Mouse (Mus musculus): Measurements from ENCODE around the gene Mtor. TPM values are rescaled to one million over a fixed set of nuclear protein-coding genes. Genes with fewer than 3 reads are reported as not detected.

The Mtor gene
- polyA plus RNA-seq, 1 experiment, result not detected

DNA sequence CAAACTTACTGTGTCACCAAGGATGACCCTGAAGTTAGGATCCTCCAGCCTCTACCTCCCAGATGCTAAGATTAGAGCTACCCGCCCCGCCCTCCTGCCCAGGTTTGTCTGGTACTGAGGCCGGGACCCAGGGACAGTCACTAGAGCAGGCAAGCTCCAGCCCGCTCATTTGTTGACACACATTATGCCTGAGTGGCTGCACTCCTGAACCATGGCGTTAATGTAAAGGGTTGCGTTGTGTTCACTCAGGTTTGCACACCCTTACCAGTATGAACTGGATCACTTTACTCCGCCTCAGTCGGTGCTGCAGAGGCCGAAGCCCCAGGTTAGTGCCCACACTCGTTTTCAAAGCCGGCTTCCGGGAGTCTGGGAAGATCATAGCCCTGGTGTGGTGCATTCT lies 115.2 kb downstream of the Mtor start:
- H3K4me3 ChIP-seq (ENCODE audit: insufficient read depth, low read depth, low read length), result no peak overlapping the region
- TF ChIP-seq CTCF (IDR thresholded peaks at IDR 0.05; ENCODE audit: insufficient read depth, low read depth, low read length) (no peak), POLR2A (IDR thresholded peaks at IDR 0.05; ENCODE audit: insufficient read depth, low read depth, low read length) (no peak)
- no peaks in the 10 kb centered on the region for H3K4me1 ChIP-seq (ENCODE audit: control insufficient read depth, insufficient read depth, low read length)
- H3K27ac ChIP-seq (ENCODE audit: insufficient read depth, low read depth, low read length), result no peak overlapping the region
- 96% methylated on average over 12 of the region's 12 CpGs for WGBS

DNA sequence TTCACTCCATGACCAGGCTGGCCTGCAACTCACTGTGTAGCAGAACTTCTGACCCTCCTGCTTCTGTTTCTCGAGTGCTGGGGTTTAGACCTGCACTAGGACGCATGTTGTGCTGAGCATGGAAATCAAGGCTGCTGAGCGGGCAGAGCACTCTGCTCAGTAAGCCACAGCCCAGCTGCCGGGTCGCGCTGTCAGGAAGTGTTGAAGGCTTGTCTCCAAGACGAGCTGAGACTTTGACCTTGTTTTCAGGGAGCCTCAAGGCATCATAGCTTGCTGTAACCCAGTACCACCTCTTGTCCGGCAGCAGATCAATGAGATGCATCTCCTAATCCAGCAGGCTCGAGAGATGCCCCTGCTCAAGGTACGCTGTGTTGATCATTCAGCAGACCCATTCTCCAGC lies 121.7 kb downstream of the Mtor start:
- no peak for TF ChIP-seq POLR2A (IDR thresholded peaks at IDR 0.05; ENCODE audit: insufficient read depth, low read depth, low read length)
- TF ChIP-seq CTCF (IDR thresholded peaks at IDR 0.05; ENCODE audit: insufficient read depth, low read depth, low read length), result no peak
- 90% methylated on average over 10 of the region's 10 CpGs for WGBS
- Histone ChIP-seq H3K27ac (ENCODE audit: insufficient read depth, low read depth, low read length) (no peak overlapping the region), H3K4me1 (ENCODE audit: control insufficient read depth, insufficient read depth, low read length) (no peaks in the 10 kb centered on the region), H3K4me3 (ENCODE audit: insufficient read depth, low read depth, low read length) (no peak overlapping the region)

DNA sequence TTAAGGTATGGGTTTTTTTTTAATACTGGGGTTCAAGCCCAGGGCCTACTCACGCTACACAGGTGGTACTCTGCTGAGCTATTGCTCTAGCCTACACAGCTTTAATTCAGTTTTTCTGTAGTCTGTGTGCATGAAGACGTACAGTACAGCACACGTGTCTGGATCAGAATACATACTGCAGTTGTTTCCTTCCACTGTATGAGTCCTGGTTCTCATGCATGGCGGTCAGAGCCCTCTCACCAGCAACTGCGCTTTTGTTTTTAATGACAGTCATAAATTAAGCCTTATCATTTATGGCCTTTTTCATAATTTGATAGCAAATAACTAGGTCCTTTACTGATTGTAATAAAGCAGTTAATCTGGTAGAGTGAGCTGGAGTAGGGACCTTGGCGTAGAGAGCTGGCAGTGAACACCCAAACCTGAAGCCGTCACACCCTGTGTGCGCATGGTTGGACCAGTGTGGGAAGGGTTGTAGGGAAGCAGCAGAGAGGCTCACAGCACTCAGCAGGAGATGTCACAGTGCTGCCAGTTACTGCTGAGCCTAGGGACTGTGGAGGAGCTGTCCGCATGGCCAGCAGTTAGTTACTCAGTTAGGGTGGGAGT lies 122.4 kb downstream of the Mtor start:
- TF ChIP-seq CTCF (IDR thresholded peaks at IDR 0.05; ENCODE audit: insufficient read depth, low read depth, low read length) (no peak), POLR2A (IDR thresholded peaks at IDR 0.05; ENCODE audit: insufficient read depth, low read depth, low read length) (no peak)
- no peaks in the 10 kb centered on the region for H3K4me1 ChIP-seq (ENCODE audit: control insufficient read depth, insufficient read depth, low read length)
- WGBS, result 95% methylated on average over 9 of the region's 9 CpGs
- no peak overlapping the region for H3K27ac ChIP-seq (ENCODE audit: insufficient read depth, low read depth, low read length)
- H3K4me3 ChIP-seq (ENCODE audit: insufficient read depth, low read depth, low read length), result no peak overlapping the region

DNA sequence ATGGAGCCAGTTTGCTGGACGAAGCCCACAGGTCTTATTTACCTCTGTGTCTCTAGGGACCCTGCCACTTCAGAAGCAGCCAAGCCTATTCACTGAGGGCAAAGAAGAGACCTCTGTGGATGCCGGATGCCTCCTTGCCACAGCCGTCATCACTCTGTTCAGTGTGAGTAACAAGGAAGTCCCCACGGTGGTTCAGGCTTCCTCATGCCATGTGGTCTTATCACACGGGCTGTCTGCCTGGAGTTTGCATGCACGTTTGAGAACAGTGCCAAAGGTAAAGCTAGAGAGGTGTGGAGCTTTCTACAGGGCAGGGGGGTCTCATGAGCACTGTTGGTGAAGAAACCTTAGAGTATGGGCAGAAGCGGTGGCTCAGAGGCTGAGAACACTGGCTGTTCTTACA lies 124.8 kb downstream of the Mtor start:
- Histone ChIP-seq H3K4me3 (ENCODE audit: insufficient read depth, low read depth, low read length) (no peak overlapping the region), H3K4me1 (ENCODE audit: control insufficient read depth, insufficient read depth, low read length) (no peaks in the 10 kb centered on the region), H3K27ac (ENCODE audit: insufficient read depth, low read depth, low read length) (no peak overlapping the region)
- 95% methylated on average over 7 of the region's 7 CpGs for WGBS
- TF ChIP-seq CTCF (IDR thresholded peaks at IDR 0.05; ENCODE audit: insufficient read depth, low read depth, low read length) (no peak), POLR2A (IDR thresholded peaks at IDR 0.05; ENCODE audit: insufficient read depth, low read depth, low read length) (no peak)

DNA sequence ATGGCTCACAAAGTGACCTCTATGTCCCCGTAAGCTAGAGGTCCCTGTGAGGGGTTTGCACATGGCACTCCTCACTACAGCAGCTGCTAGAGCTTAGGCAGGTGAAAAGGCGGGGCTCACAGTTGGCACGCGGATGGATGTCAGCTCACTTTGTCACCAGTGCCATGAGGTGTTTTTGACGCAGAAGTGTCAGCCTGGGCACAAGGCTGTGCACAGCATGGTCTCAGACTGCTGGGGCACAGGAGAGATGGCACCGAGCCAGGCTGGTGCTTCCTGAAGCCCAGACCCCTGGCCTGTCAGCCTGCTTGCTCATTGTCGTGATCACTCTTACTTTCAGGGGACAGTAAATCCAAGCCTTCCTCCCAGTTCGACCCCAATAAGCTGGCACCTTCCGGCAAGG lies 132.4 kb downstream of the Mtor start:
- 86% methylated on average over 9 of the region's 9 CpGs for WGBS
- H3K4me3 ChIP-seq (ENCODE audit: insufficient read depth, low read depth, low read length), result no peak overlapping the region
- H3K4me1 ChIP-seq (ENCODE audit: control insufficient read depth, insufficient read depth, low read length), result no peaks in the 10 kb centered on the region
- no peak overlapping the region for H3K27ac ChIP-seq (ENCODE audit: insufficient read depth, low read depth, low read length)
- TF ChIP-seq POLR2A (IDR thresholded peaks at IDR 0.05; ENCODE audit: insufficient read depth, low read depth, low read length) (no peak), CTCF (IDR thresholded peaks at IDR 0.05; ENCODE audit: insufficient read depth, low read depth, low read length) (no peak)

DNA sequence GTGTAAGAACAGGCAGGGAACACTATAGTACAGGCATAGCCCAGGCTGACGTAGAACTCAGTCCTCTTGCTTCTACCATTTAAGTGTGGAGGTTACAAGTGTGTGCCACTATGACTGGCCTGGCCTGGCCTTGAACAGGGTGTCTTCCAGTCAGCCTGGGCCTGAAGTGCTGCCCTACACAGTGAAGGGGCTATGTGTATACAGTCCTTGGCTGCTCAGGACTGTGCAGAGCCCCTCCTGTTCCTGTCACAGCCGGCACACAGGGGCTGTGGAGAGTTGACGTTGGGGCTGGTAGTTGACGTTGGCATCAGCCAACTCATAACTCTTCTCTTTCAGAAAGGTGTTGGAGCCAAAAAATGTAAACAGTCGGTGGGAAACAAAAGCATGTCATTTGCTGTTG lies 133.0 kb downstream of the Mtor start:
- 89% methylated on average over 5 of the region's 5 CpGs for WGBS
- no peak overlapping the region for H3K4me3 ChIP-seq (ENCODE audit: insufficient read depth, low read depth, low read length)
- H3K4me1 ChIP-seq (ENCODE audit: control insufficient read depth, insufficient read depth, low read length), result no peaks in the 10 kb centered on the region
- no peak overlapping the region for H3K27ac ChIP-seq (ENCODE audit: insufficient read depth, low read depth, low read length)
- TF ChIP-seq POLR2A (IDR thresholded peaks at IDR 0.05; ENCODE audit: insufficient read depth, low read depth, low read length) (no peak), CTCF (IDR thresholded peaks at IDR 0.05; ENCODE audit: insufficient read depth, low read depth, low read length) (no peak)

DNA sequence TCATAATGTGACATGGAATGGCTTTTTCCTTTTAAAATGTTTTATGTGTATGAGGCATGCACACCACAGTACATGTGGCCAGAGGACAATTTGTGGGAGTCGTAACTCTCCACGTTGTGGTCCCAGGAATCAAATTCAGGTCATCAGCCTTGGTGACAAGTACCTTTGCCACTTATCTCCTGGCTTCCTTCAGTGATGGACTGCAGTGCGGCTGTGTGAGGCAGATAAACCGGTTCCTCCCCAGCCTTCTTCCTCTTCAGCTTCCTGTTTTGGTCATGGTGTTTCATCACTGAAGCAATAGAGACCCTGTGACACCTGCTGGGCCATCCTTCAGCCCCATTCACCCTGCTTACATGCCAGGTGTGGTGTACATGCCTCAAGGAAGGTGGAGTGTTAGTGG lies 134.8 kb downstream of the Mtor start:
- WGBS, result 84% methylated on average over 4 of the region's 4 CpGs

DNA sequence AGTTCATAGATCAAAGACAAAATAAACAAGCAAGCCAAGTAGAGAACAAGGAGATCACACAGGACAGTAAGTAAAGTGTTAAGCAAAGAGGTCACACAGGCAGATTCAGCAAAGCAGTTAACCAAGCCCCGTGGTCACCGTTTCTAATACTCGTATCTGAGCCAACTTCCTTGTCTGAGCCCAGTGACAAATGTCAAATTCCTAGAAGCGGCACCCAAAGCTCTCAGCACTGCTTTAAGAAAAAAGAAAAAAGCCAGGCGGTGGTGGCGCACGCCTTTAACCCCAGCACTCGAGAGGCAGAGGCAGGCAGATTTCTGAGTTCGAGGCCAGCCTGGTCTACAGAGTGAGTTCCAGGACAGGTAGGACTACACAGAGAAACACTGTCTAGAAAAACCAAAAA lies 138.2 kb downstream of the Mtor start:
- Histone ChIP-seq H3K27ac (ENCODE audit: insufficient read depth, low read depth, low read length) (no peak overlapping the region), H3K4me1 (ENCODE audit: control insufficient read depth, insufficient read depth, low read length) (peaks cover 3% of the 10 kb centered on the region), H3K4me3 (ENCODE audit: insufficient read depth, low read depth, low read length) (no peak overlapping the region)
- TF ChIP-seq POLR2A (IDR thresholded peaks at IDR 0.05; ENCODE audit: insufficient read depth, low read depth, low read length) (no peak), CTCF (IDR thresholded peaks at IDR 0.05; ENCODE audit: insufficient read depth, low read depth, low read length) (no peak)
- WGBS, result 74% methylated on average over 9 of the region's 9 CpGs

More for the DNA sequence above, 134.8 kb downstream of the Mtor start:
- Histone ChIP-seq H3K4me1 (ENCODE audit: control insufficient read depth, insufficient read depth, low read length) (no peaks in the 10 kb centered on the region), H3K4me3 (ENCODE audit: insufficient read depth, low read depth, low read length) (no peak overlapping the region), H3K27ac (ENCODE audit: insufficient read depth, low read depth, low read length) (no peak overlapping the region)
- TF ChIP-seq CTCF (IDR thresholded peaks at IDR 0.05; ENCODE audit: insufficient read depth, low read depth, low read length), result no peak
- TF ChIP-seq POLR2A (IDR thresholded peaks at IDR 0.05; ENCODE audit: insufficient read depth, low read depth, low read length), result no peak

DNA sequence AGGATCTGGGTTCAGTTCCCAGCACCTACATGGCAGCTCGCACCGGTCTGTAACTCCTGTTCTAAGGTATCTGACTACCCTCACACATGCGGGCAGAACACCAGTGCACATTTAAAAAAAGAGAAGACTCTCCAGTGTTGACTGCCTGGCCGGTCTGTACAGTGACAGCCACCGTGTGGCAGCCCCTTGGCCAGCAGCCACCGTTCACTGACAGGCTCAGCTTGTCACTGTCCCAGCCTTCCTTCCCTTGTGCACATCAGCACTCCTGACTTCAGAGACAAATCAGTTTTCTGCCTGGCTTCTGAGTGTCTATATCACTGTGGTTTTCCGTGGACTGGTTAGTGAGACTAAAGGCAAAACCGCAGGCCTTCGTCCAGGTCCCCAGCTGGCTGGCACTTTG lies 140.4 kb downstream of the Mtor start:
- WGBS, result 63% methylated on average over 9 of the region's 9 CpGs
- Histone ChIP-seq H3K4me1 (ENCODE audit: control insufficient read depth, insufficient read depth, low read length) (peaks cover 20% of the 10 kb centered on the region), H3K4me3 (ENCODE audit: insufficient read depth, low read depth, low read length) (no peak overlapping the region), H3K27ac (ENCODE audit: insufficient read depth, low read depth, low read length) (no peak overlapping the region)
- TF ChIP-seq CTCF (IDR thresholded peaks at IDR 0.05; ENCODE audit: insufficient read depth, low read depth, low read length) (no peak), POLR2A (IDR thresholded peaks at IDR 0.05; ENCODE audit: insufficient read depth, low read depth, low read length) (no peak)

DNA sequence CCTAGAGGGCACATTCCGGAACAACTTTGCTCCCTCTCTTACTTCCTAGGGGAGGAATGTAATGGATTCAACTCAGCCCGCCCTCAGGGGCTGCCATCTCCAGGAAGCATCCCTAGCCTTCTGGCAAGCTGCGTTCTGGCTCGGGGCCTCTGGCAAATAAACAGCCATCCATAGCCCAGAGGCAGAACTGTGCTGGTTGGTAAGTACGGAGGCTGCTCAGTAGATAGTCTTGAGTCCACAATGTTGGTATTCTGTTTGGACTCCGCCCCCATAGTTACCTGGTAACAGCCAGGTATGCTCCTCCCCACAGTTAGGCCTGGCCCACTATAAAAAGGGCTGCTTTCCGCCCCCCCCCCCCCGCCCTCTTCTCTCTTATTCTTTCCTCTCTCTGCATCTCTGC lies 141.2 kb downstream of the Mtor start:
- WGBS, result 54% methylated on average over 7 of the region's 8 CpGs
- Histone ChIP-seq H3K4me1 (ENCODE audit: control insufficient read depth, insufficient read depth, low read length) (peaks cover 25% of the 10 kb centered on the region), H3K27ac (ENCODE audit: insufficient read depth, low read depth, low read length) (no peak overlapping the region), H3K4me3 (ENCODE audit: insufficient read depth, low read depth, low read length) (no peak overlapping the region)
- TF ChIP-seq CTCF (IDR thresholded peaks at IDR 0.05; ENCODE audit: insufficient read depth, low read depth, low read length) (no peak), POLR2A (IDR thresholded peaks at IDR 0.05; ENCODE audit: insufficient read depth, low read depth, low read length) (no peak)

All from olfactory bulb, adult 2 months (tissue).